Mouse (Mus musculus): ENCODE results near the gene Phtf1. TPM values are rescaled to one million over a fixed set of nuclear protein-coding genes. Genes with fewer than 3 reads are reported as not detected.

Phtf1 gene
- 26.8 and 29.7 TPM in 2 replicates for polyA plus RNA-seq (2015; fragmentation: Nextera tagmentation; extraction: Ambion mirVana)

DNA sequence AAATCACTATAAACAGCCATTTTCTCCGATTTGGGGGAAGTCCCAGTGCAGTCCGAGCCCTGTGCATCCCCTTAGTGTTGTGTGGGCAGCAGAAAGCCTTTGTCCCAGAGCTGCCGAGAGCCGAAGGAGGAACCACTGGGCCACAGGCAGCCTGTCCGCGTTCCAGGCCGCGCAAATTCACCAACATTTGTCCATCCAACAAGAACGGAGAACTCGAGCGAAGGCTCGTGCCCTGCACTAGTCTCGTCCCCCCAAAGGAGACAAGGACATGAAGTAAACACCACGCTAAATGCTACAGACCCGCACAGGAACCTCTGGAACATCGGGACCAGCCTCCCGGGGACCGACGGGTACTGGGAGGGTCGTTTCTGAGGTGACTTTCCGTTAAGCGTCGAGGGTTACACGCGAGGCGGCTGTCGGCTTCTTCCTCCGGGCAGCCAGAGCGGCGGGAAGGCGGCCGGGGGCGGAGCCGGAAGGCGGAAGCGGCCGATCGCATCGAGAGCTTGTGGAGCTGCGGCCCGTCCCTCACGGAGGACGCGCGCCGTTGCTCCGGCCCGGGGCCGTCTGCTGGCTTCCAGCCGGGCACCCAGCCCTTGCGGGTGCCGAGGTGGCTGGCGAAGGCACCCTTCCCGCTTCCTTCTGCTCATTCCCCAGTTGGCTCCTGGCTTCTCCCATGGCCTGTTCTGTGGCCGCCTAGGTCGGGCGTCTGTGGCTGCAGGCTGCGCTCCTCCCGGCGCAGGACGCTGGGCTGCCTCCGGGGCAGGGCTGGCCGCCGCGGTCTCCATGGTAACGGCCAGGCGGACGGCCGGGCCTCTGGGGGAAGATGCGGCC is at the start of gene Phtf1:
Gene Phtf1 (plus strand): TSS at position 250 of the 831 bp plus-strand sequence.
- ATAC-seq (replicated peaks; ENCODE audit: low FRiP score), result peak; percentile 98
- Histone ChIP-seq H3K4me3 (replicated peaks) (peak within 1 kb of the TSS; percentile 77), H3K9ac (peak within 1 kb of the TSS; percentile 84), H3K9me3 (replicated peaks) (no peaks in the 10 kb centered on the region), H3K27me3 (no peaks in the 10 kb centered on the region), H3K36me3 (peaks cover 23% of the 10 kb centered on the region; the same call in 1 of the 2 replicates), H3K27ac (peak within 1 kb of the TSS; percentile 97), H3K4me2 (peak within 1 kb of the TSS; percentile 67), H3K4me1 (peaks cover 13% of the 10 kb centered on the region)
- under 1% methylated on average over 61 of the region's 70 CpGs for WGBS

DNA sequence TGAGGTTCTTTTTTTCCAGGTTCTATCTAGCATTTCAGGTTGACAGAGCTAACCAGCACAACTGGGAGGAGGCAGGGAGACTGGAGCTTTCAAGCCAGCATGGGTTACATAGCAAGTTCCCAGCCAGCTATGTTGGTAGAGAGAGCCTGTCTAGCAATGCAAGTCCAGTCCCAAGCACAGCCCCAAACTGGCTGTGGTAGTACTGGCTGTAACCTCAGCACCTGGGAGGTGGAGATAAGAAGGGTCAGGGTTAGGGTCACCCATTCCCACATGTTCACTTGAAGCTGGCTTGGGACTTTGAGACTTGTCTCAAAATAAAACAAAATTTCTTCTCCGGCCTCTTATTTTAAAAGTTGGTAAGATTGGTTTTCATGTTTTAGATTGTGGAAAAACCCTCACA is 47.8 kb upstream of the Phtf1 start:
- WGBS, result 95% methylated on average over 1 of the region's 1 CpGs
- peaks cover 5% of the 10 kb centered on the region; the same call in 1 of the 2 replicates for H3K36me3 ChIP-seq

DNA sequence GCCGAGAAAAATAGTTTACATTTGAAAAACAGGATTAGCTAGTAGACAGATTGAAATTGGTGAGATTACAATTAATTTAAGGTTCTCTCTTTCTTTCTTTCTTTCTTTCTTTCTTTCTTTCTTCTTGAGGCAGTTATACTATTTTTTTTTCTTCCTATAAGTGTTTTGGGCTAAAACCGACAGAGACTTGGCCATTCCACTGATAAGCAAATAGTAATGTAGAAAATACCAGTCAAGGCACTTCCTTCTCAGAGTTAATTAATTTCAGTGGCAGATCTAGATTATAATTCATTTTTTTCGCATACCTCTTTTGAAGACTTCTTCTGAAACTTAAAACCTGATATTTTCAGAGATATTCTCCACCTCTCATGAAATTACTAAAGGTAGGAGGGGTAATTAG is 42.6 kb upstream of the Phtf1 start:
- no peaks in the 10 kb centered on the region for H3K9me3 ChIP-seq (replicated peaks)
- H3K27me3 ChIP-seq, result no peaks in the 10 kb centered on the region
- no peak overlapping the region for H3K9ac ChIP-seq
- H3K36me3 ChIP-seq, result peaks cover 12% of the 10 kb centered on the region
- 62% methylated on average over 3 of the region's 3 CpGs for WGBS
- H3K27ac ChIP-seq, result no peak overlapping the region
- no peak overlapping the region for H3K4me3 ChIP-seq (replicated peaks)
- H3K4me1 ChIP-seq, result 0 out of 2 replicates have a peak, but pooled peaks cover 7% of the 10 kb centered on the region
- H3K4me2 ChIP-seq, result no peak overlapping the region
- no peak for ATAC-seq (replicated peaks; ENCODE audit: low FRiP score)

More for the DNA sequence above, 47.8 kb upstream of the Phtf1 start:
- Histone ChIP-seq H3K9me3 (replicated peaks) (no peaks in the 10 kb centered on the region), H3K27ac (no peak overlapping the region), H3K4me3 (replicated peaks) (no peak overlapping the region), H3K9ac (no peak overlapping the region), H3K4me2 (no peak overlapping the region), H3K4me1 (peaks cover 18% of the 10 kb centered on the region), H3K27me3 (no peaks in the 10 kb centered on the region)
- ATAC-seq (replicated peaks; ENCODE audit: low FRiP score), result no peak

DNA sequence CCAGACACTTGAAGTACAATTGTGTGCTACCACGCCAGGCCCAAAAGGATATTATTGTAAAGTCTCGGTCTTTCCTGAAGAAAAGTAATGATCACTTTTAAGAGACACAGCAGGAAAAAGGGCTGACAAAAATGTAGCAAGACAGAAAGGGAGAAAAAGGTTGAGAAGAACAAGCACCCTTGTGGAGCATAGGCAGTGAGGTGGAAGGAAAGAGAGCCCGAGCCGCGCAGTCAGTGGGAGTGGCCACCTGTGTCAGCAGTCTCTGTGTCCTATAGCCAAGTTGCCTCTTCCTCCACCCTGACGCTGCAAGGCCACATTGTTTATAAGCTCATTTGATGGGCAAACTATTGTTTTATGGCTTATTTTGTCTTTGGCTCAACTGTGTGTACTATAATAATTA is 40.4 kb upstream of the Phtf1 start:
- Histone ChIP-seq H3K9me3 (replicated peaks) (no peaks in the 10 kb centered on the region), H3K4me2 (no peak overlapping the region), H3K4me3 (replicated peaks) (no peak overlapping the region), H3K4me1 (0 out of 2 replicates have a peak, but pooled peaks cover 7% of the 10 kb centered on the region), H3K9ac (no peak overlapping the region), H3K27me3 (no peaks in the 10 kb centered on the region), H3K36me3 (peaks cover 26% of the 10 kb centered on the region), H3K27ac (no peak overlapping the region)
- 62% methylated on average over 6 of the region's 6 CpGs for WGBS
- no peak for ATAC-seq (replicated peaks; ENCODE audit: low FRiP score)

DNA sequence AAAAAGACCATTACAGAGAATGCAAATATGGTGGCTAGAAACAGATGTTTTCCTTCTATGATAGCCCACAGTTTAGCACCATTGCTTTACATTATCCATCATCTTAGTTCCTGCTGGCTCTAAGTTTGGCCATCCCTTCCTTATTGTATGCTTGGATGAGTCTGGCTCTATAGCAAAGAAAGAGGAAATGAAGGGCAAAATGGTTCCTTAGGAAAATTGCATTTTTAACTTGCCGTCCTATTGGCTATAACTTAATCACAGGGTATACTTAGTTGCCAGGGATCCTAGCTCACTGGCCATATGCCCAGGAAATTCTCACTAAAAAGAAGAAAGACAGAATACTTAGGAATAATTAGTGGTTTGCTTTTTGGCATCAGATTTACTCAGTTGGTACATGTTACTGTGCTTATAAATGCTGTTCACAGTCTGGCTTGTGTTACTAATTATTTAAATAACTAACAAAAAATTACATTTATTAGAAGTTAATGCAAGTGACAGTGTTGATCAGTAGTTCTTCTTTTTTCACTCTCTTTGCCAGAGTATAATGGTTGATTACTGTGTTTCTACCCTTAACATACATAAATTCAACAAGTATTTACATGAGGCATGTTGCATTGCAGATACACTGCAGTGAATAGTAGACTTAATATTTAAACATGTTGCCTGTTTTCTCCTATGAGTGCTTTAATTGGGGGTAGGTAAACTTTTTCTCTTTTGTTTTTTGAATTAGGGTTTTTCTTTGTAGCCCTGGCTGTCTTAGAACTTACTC is 22.9 kb upstream of the Phtf1 start:
- H3K4me2 ChIP-seq, result no peak overlapping the region
- H3K36me3 ChIP-seq, result no peaks in the 10 kb centered on the region
- ATAC-seq (replicated peaks; ENCODE audit: low FRiP score), result no peak
- H3K27me3 ChIP-seq, result no peaks in the 10 kb centered on the region
- H3K4me3 ChIP-seq (replicated peaks), result no peak overlapping the region
- H3K27ac ChIP-seq, result no peak overlapping the region
- 83% methylated on average over 1 of the region's 1 CpGs for WGBS
- H3K4me1 ChIP-seq, result no peaks in the 10 kb centered on the region
- H3K9ac ChIP-seq, result no peak overlapping the region
- H3K9me3 ChIP-seq (replicated peaks), result no peaks in the 10 kb centered on the region

DNA sequence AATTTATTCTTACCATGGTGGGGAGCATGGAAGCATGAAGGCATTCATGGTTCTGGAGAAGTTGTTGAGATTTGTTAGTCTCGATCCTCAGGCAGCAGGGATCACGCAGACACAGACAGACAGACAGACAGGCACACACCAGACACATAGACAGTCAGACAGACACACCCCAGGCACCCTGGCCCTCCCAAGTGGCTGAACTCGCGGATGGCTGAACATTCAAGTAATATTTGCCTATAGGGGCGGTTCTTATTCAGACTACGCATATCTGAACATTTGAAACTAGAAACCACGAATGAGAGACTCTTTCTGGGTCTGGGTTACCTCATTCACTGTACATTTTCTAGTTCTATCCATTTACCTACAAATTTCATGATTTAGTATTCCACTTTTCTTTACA is 19.2 kb upstream of the Phtf1 start:
- no peak overlapping the region for H3K9ac ChIP-seq
- no peaks in the 10 kb centered on the region for H3K4me1 ChIP-seq
- no peak overlapping the region for H3K4me3 ChIP-seq (replicated peaks)
- no peaks in the 10 kb centered on the region for H3K9me3 ChIP-seq (replicated peaks)
- 90% methylated on average over 7 of the region's 7 CpGs for WGBS
- H3K4me2 ChIP-seq, result no peak overlapping the region
- no peaks in the 10 kb centered on the region for H3K27me3 ChIP-seq
- ATAC-seq (replicated peaks; ENCODE audit: low FRiP score), result no peak
- H3K36me3 ChIP-seq, result no peaks in the 10 kb centered on the region
- no peak overlapping the region for H3K27ac ChIP-seq

DNA sequence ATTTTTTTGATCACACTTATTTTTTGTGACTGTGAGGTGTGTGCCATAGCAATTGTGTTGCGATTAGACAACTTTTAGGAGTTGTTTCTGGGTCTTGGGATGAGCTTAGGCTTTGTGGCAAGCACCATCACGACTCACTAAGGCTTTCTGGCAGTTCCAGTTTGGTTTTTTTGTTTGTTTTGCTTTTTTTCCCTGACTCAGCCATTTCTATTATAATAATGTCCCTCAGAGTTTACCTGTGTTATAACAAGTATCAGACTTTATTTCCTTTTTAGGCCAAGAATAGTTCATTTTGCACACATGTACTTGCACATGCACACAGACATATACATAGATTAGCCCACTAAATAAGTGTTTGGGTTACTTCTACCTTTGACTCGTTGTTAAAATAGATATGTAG is 7.3 kb upstream of the Phtf1 start:
- no peak overlapping the region for H3K4me2 ChIP-seq
- no peaks in the 10 kb centered on the region for H3K27me3 ChIP-seq
- H3K4me3 ChIP-seq (replicated peaks), result no peak overlapping the region
- no peak overlapping the region for H3K9ac ChIP-seq
- peaks cover 50% of the 10 kb centered on the region for H3K36me3 ChIP-seq
- H3K27ac ChIP-seq, result no peak overlapping the region
- H3K9me3 ChIP-seq (replicated peaks), result no peaks in the 10 kb centered on the region
- ATAC-seq (replicated peaks; ENCODE audit: low FRiP score), result no peak
- 91% methylated on average over 3 of the region's 3 CpGs for WGBS
- no peaks in the 10 kb centered on the region for H3K4me1 ChIP-seq

DNA sequence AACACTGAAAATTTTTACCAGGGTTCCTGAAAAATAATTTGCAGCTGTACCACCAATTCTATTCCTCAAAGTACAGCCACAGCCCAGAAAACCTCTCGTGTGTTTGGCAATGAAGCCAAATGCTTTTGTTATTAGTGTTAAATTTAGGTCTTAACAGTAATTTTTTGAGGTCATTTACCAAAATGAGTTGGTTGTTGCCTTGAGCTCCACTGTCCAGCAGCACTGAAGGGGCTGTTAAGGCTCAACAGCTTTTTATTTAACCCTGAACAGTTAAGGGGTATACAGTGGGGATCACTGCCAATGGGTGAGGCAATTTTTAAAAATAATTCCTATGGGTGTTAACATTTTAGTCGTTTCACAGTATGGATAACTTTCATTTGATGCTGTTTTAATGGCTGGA is 679 bp upstream of the Phtf1 start:
- no peak for ATAC-seq (replicated peaks; ENCODE audit: low FRiP score)
- peak overlapping the region; percentile 67 for H3K4me2 ChIP-seq
- H3K36me3 ChIP-seq, result peaks cover 26% of the 10 kb centered on the region; the same call in 1 of the 2 replicates
- H3K27ac ChIP-seq, result peak overlapping the region; percentile 97; the same call in 1 of the 2 replicates
- H3K4me3 ChIP-seq (replicated peaks), result peak overlapping the region; percentile 77
- H3K4me1 ChIP-seq, result peaks cover 13% of the 10 kb centered on the region
- no peaks in the 10 kb centered on the region for H3K9me3 ChIP-seq (replicated peaks)
- peak overlapping the region; percentile 84; the same call in 1 of the 2 replicates for H3K9ac ChIP-seq
- WGBS, result 18% methylated on average over 2 of the region's 2 CpGs
- H3K27me3 ChIP-seq, result no peaks in the 10 kb centered on the region

DNA sequence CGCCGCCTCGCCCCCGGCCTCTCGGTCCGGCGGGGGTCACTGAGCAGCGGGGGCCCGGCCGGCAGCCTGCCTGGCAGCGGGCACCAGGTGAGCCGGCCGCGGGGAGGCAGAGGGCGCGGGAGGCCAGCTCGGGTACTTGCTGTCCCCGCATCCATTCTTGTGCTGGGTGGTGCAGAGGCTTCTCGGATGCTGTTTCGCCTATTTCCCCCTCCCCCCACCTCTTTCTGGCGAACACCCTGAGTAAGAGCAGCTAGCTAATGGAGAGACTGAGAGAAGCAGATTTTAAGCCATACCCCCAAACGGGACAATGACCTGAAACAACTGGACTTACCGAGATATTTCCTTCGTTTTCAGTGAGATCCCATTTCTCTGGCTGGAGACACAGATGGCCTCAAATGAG is 791 bp downstream of the Phtf1 start:
- ATAC-seq (replicated peaks; ENCODE audit: low FRiP score), result peak; percentile 80
- WGBS, result 0% methylated on average over 24 of the region's 24 CpGs
- H3K4me2 ChIP-seq, result peak overlapping the region; percentile 67
- H3K27ac ChIP-seq, result peak overlapping the region; percentile 97
- peaks cover 13% of the 10 kb centered on the region for H3K4me1 ChIP-seq
- peak overlapping the region; percentile 84 for H3K9ac ChIP-seq
- H3K36me3 ChIP-seq, result peaks cover 23% of the 10 kb centered on the region
- peak overlapping the region; percentile 77 for H3K4me3 ChIP-seq (replicated peaks)
- H3K27me3 ChIP-seq, result no peaks in the 10 kb centered on the region
- no peaks in the 10 kb centered on the region for H3K9me3 ChIP-seq (replicated peaks)

DNA sequence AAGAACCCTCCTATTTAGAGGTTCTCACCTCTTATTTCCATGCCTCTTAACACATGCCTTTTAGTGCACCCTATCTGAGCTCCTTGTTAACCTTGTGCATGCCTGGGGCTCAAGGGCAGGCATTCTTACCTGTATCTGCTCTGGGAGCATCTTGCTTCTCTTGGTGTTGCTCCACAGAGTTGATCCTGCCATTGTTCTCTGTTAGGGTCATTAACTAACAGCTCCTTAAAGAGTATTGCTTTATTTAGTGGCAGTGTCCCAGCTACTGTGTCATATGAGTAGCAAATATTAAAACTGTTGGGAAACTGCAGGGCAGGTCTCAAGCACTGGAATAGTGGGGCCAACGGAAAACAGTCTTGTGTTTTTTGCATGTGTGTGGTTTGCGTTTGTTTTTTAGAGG is 3.2 kb downstream of the Phtf1 start:
- H3K4me3 ChIP-seq (replicated peaks), result no peak overlapping the region
- H3K4me1 ChIP-seq, result peaks cover 13% of the 10 kb centered on the region
- H3K27ac ChIP-seq, result no peak overlapping the region
- H3K27me3 ChIP-seq, result no peaks in the 10 kb centered on the region
- 94% methylated on average over 2 of the region's 2 CpGs for WGBS
- peaks cover 17% of the 10 kb centered on the region for H3K36me3 ChIP-seq
- H3K9ac ChIP-seq, result no peak overlapping the region
- no peaks in the 10 kb centered on the region for H3K9me3 ChIP-seq (replicated peaks)
- no peak overlapping the region for H3K4me2 ChIP-seq
- ATAC-seq (replicated peaks; ENCODE audit: low FRiP score), result no peak

DNA sequence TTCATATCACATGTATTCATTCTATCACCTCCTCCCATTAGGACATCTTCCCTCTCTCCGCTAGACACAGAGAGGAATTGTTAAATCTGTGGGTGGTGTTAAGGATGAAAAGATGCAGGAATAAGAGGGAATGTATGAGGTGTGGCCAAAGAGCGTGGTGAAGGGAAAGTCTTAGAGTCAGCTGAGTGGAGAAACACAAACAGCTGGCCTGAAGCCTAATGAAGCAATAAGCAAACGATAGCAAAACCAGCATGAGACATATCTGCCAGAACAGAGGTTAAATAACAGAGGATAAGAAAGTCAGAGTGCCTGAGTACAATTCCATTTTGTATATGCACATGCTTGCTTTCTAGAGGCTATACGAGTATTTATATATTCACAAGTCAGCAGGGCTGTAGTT is 16.6 kb downstream of the Phtf1 start:
- Histone ChIP-seq H3K27ac (no peak overlapping the region), H3K4me1 (no peaks in the 10 kb centered on the region), H3K27me3 (no peaks in the 10 kb centered on the region), H3K4me2 (no peak overlapping the region), H3K9ac (no peak overlapping the region), H3K9me3 (replicated peaks) (no peaks in the 10 kb centered on the region), H3K4me3 (replicated peaks) (no peak overlapping the region), H3K36me3 (peaks cover 61% of the 10 kb centered on the region)
- WGBS, result 90% methylated on average over 4 of the region's 4 CpGs
- no peak for ATAC-seq (replicated peaks; ENCODE audit: low FRiP score)

DNA sequence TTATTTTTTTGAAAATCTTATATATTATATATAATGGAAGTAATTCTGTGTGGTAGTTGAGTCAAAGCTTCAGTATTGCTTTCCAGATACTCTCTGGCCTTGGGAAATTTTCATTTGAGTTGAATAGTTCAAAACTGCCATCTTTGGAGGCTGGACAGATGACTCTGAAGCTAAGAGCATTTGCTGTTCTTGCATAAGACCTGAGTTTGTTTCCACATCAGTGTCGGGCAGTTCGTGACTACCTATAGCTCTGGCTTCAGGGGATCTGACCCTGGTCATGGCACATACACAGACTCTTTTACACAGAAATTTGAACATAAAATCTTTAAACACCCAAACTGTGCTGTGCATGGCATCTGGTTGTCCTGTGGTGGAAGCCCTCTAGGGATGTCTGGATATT is 17.3 kb downstream of the Phtf1 start:
- no peak overlapping the region for H3K9ac ChIP-seq
- H3K9me3 ChIP-seq (replicated peaks), result no peaks in the 10 kb centered on the region
- H3K27me3 ChIP-seq, result no peaks in the 10 kb centered on the region
- H3K36me3 ChIP-seq, result peaks cover 67% of the 10 kb centered on the region
- no peak overlapping the region for H3K4me2 ChIP-seq
- no peak overlapping the region for H3K4me3 ChIP-seq (replicated peaks)
- ATAC-seq (replicated peaks; ENCODE audit: low FRiP score), result no peak
- no peak overlapping the region for H3K27ac ChIP-seq
- WGBS, result 94% methylated on average over 2 of the region's 2 CpGs
- H3K4me1 ChIP-seq, result no peaks in the 10 kb centered on the region
